Mouse (Mus musculus) thymus, adult 2 months (tissue): Measurements from ENCODE around the gene Scd2.

Experiments
- CTCF ChIP-seq: fragments of 200-500 bp; IDR thresholded peaks from 2 replicates; pipeline ENCODE4 v1.5.1; 2012; ENCODE audit warnings: mild to moderate bottlenecking, control low read depth, low read length, moderate library complexity, borderline replicate concordance; ENCODE audit not compliant: control insufficient read depth, poor library complexity, insufficient read depth; ENCODE audit errors: extremely low read depth
- POLR2A ChIP-seq: fragments of 200-500 bp; IDR thresholded peaks from 2 replicates; pipeline ENCODE4 v1.6.1; 2012; ENCODE audit warnings: mild to moderate bottlenecking, low read length, control low read depth, moderate library complexity; ENCODE audit not compliant: control insufficient read depth, poor library complexity, insufficient read depth; ENCODE audit errors: extremely low read depth

- TF ChIP-seq CTCF, result peak; percentile 96
- TF ChIP-seq POLR2A, result no peak
Observed at GRCm38 (mm10) chr19:44295741-44296140, 2.3 kb downstream of the Scd2 start.
